Mouse (Mus musculus) intestine, embryonic 16.5 days (tissue): ENCODE data around the gene Cdkal1. TPM values are rescaled to one million over a fixed set of nuclear protein-coding genes. Genes with fewer than 3 reads are reported as not detected.

Source experiments
- ATAC-seq: fragments of 200-750 bp; cut with Nextera tagmentation; 2 replicates; pipeline ENCODE4 v1.8.0; 2017; ENCODE audit warnings: moderate TSS enrichment, moderate library complexity
- H3K27ac ChIP-seq: fragments of 300-500 bp; sonication (generic); 2 replicates; pipeline ENCODE4 v1.5.1; 2014; ENCODE audit warnings: mild to moderate bottlenecking, low read length
- H3K27me3 ChIP-seq: fragments of 300-500 bp; sonication (generic); replicated peaks from 2 replicates; pipeline ENCODE4 v1.6.1; 2014; ENCODE audit warnings: low read length, control low read depth, mixed read lengths; ENCODE audit not compliant: control insufficient read depth, insufficient read depth
- H3K36me3 ChIP-seq: fragments of 300-500 bp; sonication (generic); 2 replicates; pipeline ENCODE4 v1.6.1; 2014; ENCODE audit warnings: low read length, control low read depth; ENCODE audit not compliant: control insufficient read depth, insufficient read depth
- H3K4me1 ChIP-seq: fragments of 300-500 bp; sonication (generic); 2 replicates; pipeline ENCODE4 v1.6.1; 2014; ENCODE audit warnings: low read length, control low read depth, mixed read lengths; ENCODE audit not compliant: control insufficient read depth, insufficient read depth
- H3K4me2 ChIP-seq: fragments of 300-500 bp; sonication (generic); 2 replicates; pipeline ENCODE4 v1.6.1; 2014; ENCODE audit warnings: low read depth, low read length, control low read depth
- H3K4me3 ChIP-seq: fragments of 300-500 bp; sonication (generic); 2 replicates; pipeline ENCODE4 v1.5.1; 2014; ENCODE audit warnings: mild to moderate bottlenecking, low read length
- H3K9ac ChIP-seq: fragments of 300-500 bp; sonication (generic); 2 replicates; pipeline ENCODE4 v1.6.1; 2014; ENCODE audit warnings: low read depth, low read length
- H3K9me3 ChIP-seq: fragments of 300-500 bp; sonication (generic); 2 replicates; pipeline ENCODE4 v1.6.1; 2016; ENCODE audit warnings: low read length, control low read depth; ENCODE audit not compliant: control insufficient read depth
- WGBS: fragments of 180-500 bp; shearing (Covaris S2); extraction: QIAGEN DNeasy Blood & Tissue Kit; methylation state at CpG from one replicate; pipeline ENCODE4 v1.1.7; 2014; 5-methylcytosine and 5-hydroxymethylcytosine counted together
- polyA plus RNA-seq: library from polyadenylated mRNA; unstranded; fragments of >200 nt; fragmentation: Nextera tagmentation; extraction: Ambion mirVana; gene quantifications from 2 replicates; pipeline ENCODE4 v1.2.1, GENCODE M21; 2015

The Cdkal1 gene
- polyA plus RNA-seq, 1 experiment from 2014 or later: 25.0 TPM

DNA sequence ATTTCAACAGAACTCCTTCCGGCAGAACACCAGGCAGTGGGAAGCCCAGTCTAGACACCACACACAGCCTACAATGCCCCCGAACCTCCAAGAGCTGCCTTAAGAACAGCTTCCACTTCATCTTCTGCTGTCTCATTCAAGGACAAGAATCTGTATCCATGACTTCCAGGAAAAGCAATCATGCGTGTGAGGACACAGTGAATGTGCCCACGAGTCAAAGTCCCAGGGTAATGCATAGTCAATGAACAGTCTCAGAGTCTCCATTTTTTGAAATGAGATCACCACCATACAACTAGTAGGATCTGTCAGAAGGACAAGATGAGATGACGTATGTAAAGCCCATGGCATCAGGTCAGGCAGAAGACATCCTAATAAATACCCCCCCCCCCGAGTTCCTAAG, 51.4 kb downstream of the Cdkal1 start:
- Histone ChIP-seq H3K4me2 (no peak overlapping the region), H3K27me3 (no peaks in the 10 kb centered on the region), H3K9me3 (no peaks in the 10 kb centered on the region), H3K4me3 (no peak overlapping the region), H3K27ac (no peak overlapping the region), H3K4me1 (no peaks in the 10 kb centered on the region), H3K36me3 (no peaks in the 10 kb centered on the region), H3K9ac (no peak overlapping the region)
- ATAC-seq: no peak
- WGBS: 86% methylated on average over 6 of the region's 6 CpGs

DNA sequence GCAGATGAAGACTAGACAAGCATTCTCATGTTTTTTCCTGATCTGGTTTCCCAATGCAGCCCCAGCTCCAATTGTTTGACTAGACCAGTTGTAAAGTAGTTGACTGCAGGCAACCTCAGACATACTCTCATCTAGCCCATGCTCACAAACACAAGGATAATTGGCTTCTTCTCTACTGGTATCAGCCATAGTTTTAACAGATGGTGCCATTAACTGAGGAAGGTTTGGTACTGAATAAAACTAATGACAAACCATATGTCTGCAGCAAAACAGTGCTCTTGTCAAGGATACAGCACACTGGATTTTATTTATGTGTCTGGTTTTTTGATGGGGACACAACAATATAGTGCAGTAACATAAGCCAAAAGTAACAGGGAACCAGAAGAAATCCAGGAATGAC, 52.8 kb downstream of the Cdkal1 start:
- Histone ChIP-seq H3K4me3 (no peak overlapping the region), H3K27me3 (no peaks in the 10 kb centered on the region), H3K36me3 (no peaks in the 10 kb centered on the region), H3K4me1 (no peaks in the 10 kb centered on the region), H3K4me2 (no peak overlapping the region), H3K9ac (no peak overlapping the region), H3K9me3 (no peaks in the 10 kb centered on the region), H3K27ac (no peak overlapping the region)
- no peak for ATAC-seq

DNA sequence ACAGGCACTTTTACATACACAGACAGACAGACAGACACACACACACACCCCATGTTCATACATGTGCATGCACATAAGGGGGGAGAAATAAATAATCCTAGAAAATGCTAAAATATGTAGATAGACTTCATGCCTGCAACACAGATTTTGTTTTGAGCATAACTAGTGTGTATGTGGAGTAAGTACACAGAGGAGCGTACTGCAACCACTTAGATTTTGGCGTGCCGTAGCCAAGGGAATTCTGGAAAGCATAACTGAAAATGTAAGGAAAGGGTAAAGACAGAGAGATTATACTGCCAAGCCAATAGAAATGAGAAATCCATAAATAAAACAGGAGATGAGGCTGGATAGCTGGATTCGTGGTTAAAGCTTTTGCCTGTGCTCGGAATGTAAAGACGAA, 55.4 kb downstream of the Cdkal1 start:
- Histone ChIP-seq H3K27ac (no peak overlapping the region), H3K4me3 (no peak overlapping the region), H3K9me3 (no peaks in the 10 kb centered on the region), H3K4me2 (no peak overlapping the region), H3K9ac (no peak overlapping the region), H3K36me3 (no peaks in the 10 kb centered on the region), H3K27me3 (no peaks in the 10 kb centered on the region), H3K4me1 (no peaks in the 10 kb centered on the region)
- WGBS: 80% methylated on average over 6 of the region's 6 CpGs
- no peak for ATAC-seq

DNA sequence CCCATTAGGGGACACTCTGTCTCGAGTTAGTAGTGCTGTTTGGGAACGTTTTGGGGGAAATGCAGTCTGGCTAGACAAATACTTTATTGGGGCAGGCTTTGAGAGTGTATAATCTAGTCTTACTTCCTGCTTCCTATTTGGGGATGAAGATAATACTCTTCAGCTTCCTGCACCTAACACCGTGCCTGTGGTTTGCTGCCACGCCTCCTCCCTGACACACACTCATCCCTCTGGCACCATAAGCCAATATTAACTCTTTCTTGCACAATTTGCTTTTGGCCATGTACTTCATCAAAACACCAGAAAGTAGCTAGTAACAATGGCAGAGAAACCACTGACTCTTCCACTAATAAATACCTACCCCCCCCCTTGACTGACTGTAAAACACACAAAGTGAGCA, 63.4 kb downstream of the Cdkal1 start:
- no peak for ATAC-seq

DNA sequence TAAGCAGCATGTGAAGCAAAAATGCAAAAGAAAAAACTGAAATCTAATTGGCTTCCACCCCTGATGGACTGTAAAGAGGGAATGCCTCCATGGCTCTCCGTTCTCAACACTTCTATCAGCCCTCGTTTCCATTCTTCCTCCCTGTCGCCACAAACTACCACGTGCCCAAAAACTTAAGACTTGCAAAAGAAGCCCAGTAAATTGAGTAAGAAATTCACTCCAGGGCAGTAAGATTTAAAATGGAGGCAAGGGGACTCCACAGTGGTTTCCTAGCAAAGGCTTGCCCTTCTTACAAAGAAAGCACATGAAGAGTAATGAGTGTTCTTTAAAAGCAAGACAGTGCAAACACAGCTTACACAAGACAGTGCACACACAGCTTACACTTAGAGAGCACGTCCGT, 64.0 kb downstream of the Cdkal1 start:
- H3K27me3 ChIP-seq: no peaks in the 10 kb centered on the region
- no peaks in the 10 kb centered on the region for H3K4me1 ChIP-seq
- H3K9me3 ChIP-seq: no peaks in the 10 kb centered on the region
- no peak overlapping the region for H3K9ac ChIP-seq
- no peak overlapping the region for H3K27ac ChIP-seq
- H3K4me3 ChIP-seq: no peak overlapping the region
- H3K36me3 ChIP-seq: no peaks in the 10 kb centered on the region
- no peak for ATAC-seq
- 77% methylated on average over 6 of the region's 6 CpGs for WGBS
- no peak overlapping the region for H3K4me2 ChIP-seq

More for the DNA sequence above, 63.4 kb downstream of the Cdkal1 start:
- Histone ChIP-seq H3K27me3 (no peaks in the 10 kb centered on the region), H3K27ac (no peak overlapping the region), H3K9ac (no peak overlapping the region), H3K4me2 (no peak overlapping the region), H3K9me3 (no peaks in the 10 kb centered on the region), H3K4me3 (no peak overlapping the region), H3K36me3 (no peaks in the 10 kb centered on the region), H3K4me1 (no peaks in the 10 kb centered on the region)
- 43% methylated on average over 4 of the region's 4 CpGs for WGBS

DNA sequence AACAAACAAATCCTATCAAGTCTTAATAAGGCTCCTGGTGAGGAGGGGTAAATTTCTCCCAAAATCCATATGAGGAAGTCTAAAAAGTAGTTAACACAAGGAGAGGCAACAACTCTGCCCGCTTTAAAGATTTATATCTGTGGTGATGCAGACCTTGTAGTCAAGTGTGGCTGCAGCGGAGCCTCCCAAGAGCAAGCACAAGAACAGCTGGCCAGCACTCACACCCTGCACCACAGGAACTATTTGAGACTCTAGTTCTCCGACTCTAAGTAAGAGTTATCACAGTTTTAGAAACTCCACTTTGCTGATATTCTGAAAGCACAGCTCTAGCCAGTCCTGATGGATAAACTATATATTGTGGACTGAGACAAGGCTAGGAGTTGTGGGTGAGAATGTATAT, 68.5 kb downstream of the Cdkal1 start:
- Histone ChIP-seq H3K27ac (no peak overlapping the region), H3K27me3 (no peaks in the 10 kb centered on the region), H3K36me3 (no peaks in the 10 kb centered on the region), H3K4me1 (peaks cover 2% of the 10 kb centered on the region; the same call in 1 of the 2 replicates), H3K9ac (no peak overlapping the region), H3K4me3 (no peak overlapping the region), H3K9me3 (no peaks in the 10 kb centered on the region), H3K4me2 (no peak overlapping the region)
- 0 out of 2 replicates have a peak, but pooled peaks have one; percentile 52 for ATAC-seq
- WGBS: 56% methylated on average over 3 of the region's 3 CpGs

DNA sequence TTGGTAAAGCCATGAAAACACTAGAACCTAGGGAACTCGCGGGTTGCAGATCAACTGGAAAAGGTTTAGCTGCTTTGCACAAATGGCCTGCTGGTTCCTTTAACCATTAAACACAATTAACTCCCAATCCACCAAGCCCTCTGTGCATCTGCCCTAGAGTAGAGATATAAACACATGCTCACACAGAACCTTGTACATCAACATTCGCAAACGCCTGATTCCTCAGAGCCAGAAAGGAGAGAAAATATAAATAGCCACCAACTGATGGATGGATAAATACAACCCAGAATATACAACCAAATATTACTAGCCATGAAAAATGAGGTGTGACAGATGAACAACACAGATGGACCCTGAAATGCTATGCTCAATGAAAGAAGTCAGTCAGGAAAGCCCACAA, 70.6 kb downstream of the Cdkal1 start:
- Histone ChIP-seq H3K9ac (no peak overlapping the region), H3K4me2 (no peak overlapping the region), H3K36me3 (no peaks in the 10 kb centered on the region), H3K27ac (no peak overlapping the region), H3K27me3 (no peaks in the 10 kb centered on the region), H3K4me1 (peaks cover 7% of the 10 kb centered on the region), H3K9me3 (no peaks in the 10 kb centered on the region), H3K4me3 (no peak overlapping the region)
- ATAC-seq: no peak
- WGBS: 55% methylated on average over 4 of the region's 4 CpGs

DNA sequence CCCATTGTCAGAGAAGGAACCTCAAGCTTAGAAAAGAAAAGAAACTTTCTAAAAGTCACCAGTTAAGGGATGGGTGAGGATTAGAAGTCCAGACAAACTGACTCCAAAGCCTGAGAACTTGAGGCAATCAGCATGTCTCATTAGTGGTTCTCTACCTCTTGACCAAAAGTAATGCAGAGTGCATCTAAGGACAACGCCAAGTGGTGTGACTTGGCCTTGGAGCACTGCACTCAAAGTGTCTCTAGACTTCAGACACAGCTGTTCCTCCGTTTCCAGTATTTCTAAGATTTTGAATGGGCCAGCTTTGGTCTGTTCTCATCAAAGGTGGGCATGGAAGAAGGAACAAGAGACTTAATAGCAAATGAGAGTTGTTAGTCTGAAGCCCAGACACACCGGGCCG, 74.1 kb downstream of the Cdkal1 start:
- no peak overlapping the region for H3K4me2 ChIP-seq
- no peak overlapping the region for H3K9ac ChIP-seq
- H3K36me3 ChIP-seq: no peaks in the 10 kb centered on the region
- no peak overlapping the region for H3K27ac ChIP-seq
- no peaks in the 10 kb centered on the region for H3K27me3 ChIP-seq
- peaks cover 7% of the 10 kb centered on the region for H3K4me1 ChIP-seq
- ATAC-seq: no peak
- WGBS: 82% methylated on average over 4 of the region's 4 CpGs
- H3K4me3 ChIP-seq: no peak overlapping the region
- H3K9me3 ChIP-seq: no peaks in the 10 kb centered on the region

DNA sequence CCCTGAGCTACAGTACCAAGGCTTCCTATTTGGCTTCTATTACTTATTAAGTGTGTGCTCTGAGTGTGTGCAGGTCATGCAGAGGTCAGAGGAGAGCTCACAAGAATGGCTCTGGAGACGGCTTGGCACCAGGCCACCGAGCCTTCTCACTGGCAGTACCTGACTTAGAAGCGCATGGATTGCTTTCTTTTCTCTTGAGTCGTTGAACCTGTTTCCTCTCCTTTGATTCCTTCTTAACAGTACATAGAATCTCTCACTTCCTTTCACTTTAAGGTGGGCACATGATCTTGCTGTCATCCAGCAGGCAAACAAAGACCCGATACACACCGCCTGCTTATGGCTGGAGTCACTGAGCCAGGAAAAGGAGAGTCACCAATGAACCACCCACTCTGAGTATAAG, 74.8 kb downstream of the Cdkal1 start:
- Histone ChIP-seq H3K9me3 (no peaks in the 10 kb centered on the region), H3K4me2 (no peak overlapping the region), H3K27ac (0 out of 2 replicates have a peak overlapping the region, but pooled peaks have one; percentile 12), H3K4me1 (peaks cover 7% of the 10 kb centered on the region), H3K4me3 (no peak overlapping the region), H3K27me3 (no peaks in the 10 kb centered on the region), H3K36me3 (no peaks in the 10 kb centered on the region), H3K9ac (no peak overlapping the region)
- 34% methylated on average over 6 of the region's 6 CpGs for WGBS
- ATAC-seq: peak; percentile 86

DNA sequence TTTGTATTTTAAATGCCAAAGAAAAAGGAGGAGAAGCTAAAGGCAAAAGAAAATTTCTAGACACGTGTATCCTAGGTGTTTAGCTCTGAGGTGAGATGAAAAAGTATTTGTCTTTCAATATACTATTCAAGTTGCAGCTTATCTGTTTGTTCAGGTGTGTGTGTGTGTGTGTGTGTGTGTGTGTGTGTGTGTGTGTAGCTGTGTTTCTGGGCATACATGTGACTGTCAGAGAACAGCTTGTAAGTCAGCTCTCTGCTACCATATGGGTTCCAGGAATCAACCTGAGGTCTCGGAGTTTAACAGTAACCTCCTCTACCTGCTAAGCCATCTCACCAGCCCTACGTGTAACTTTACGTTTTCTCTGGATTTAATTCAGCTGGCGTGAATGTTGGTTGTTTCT, 76.0 kb downstream of the Cdkal1 start:
- H3K36me3 ChIP-seq: no peaks in the 10 kb centered on the region
- no peaks in the 10 kb centered on the region for H3K27me3 ChIP-seq
- no peak for ATAC-seq
- H3K4me2 ChIP-seq: no peak overlapping the region
- H3K9ac ChIP-seq: no peak overlapping the region
- WGBS: 86% methylated on average over 5 of the region's 5 CpGs
- H3K27ac ChIP-seq: no peak overlapping the region
- H3K4me1 ChIP-seq: peaks cover 7% of the 10 kb centered on the region
- H3K4me3 ChIP-seq: no peak overlapping the region
- no peaks in the 10 kb centered on the region for H3K9me3 ChIP-seq
